Mouse (Mus musculus): ENCODE results near the gene Tagln3.

- TF ChIP-seq CTCF (IDR thresholded peaks at IDR 0.05; ENCODE audit: control insufficient read depth, insufficient read depth, insufficient replicate concordance, low read depth, low read length) (no peak), POLR2A (IDR thresholded peaks at IDR 0.05; ENCODE audit: control insufficient read depth, low read depth, low read length) (no peak)
These were observed 12.3 kb upstream of the Tagln3 start for GRCm38 (mm10) chr16:45736724-45737123.
